Mouse (Mus musculus): ENCODE measurements around the gene Dbh. TPM values are rescaled to one million over a fixed set of nuclear protein-coding genes. Genes with fewer than 3 reads are reported as not detected.

Dbh gene
- 0.36 and 0.51 TPM in 2 replicates for polyA plus RNA-seq (2012; rRNA removed)

GRCm38 (mm10) chr2:27164796-27165590 is at the start of gene Dbh:
Gene Dbh (plus strand): TSS chr2:27165233.

GRCm38 (mm10) chr2:27141950-27142693 is 22.9 kb upstream of the Dbh start, which contains the start of gene Fam163b:
Gene Fam163b (minus strand): TSS chr2:27142491.

Other genes with a start within 250 kb of the Dbh start
- 26.4 and 40.6 TPM in 2 replicates for gene Surf2, start 248.9 kb upstream of the Dbh start, polyA plus RNA-seq (2012; rRNA removed)
- gene Surf1, start 248.7 kb upstream of the Dbh start, polyA plus RNA-seq (2012; rRNA removed) = 45.5 and 54.3 TPM in 2 replicates
- gene Surf4, start 231.3 kb upstream of the Dbh start, polyA plus RNA-seq (2012; rRNA removed) = 519 and 534 TPM in 2 replicates
- 0.26 and 0.33 TPM in 2 replicates for gene Stkld1, start 231.2 kb upstream of the Dbh start, polyA plus RNA-seq (2012; rRNA removed)
- gene Rexo4, start 200.8 kb upstream of the Dbh start, polyA plus RNA-seq (2012; rRNA removed) = 22.0 and 24.6 TPM in 2 replicates
- 0.08 and 0.10 TPM in 2 replicates for gene Adamts13, start 191.8 kb upstream of the Dbh start, polyA plus RNA-seq (2012; rRNA removed)
- gene Cacfd1, start 155.3 kb upstream of the Dbh start, polyA plus RNA-seq (2012; rRNA removed) = 76.5 and 99.4 TPM in 2 replicates
- 3.9 and 4.7 TPM in 2 replicates for gene Slc2a6, start 137.2 kb upstream of the Dbh start, polyA plus RNA-seq (2012; rRNA removed)
- gene Mymk, start 93.1 kb upstream of the Dbh start, polyA plus RNA-seq (2012; rRNA removed) = 0.51 and 1.6 TPM in 2 replicates
- 27.4 and 28.0 TPM in 2 replicates for gene Adamtsl2, start 85.9 kb upstream of the Dbh start, polyA plus RNA-seq (2012; rRNA removed)
- 0.17 and 0.43 TPM in 2 replicates for gene Fam163b, start 22.7 kb upstream of the Dbh start, polyA plus RNA-seq (2012; rRNA removed)
- gene Sardh, start 83.1 kb downstream of the Dbh start, polyA plus RNA-seq (2012; rRNA removed) = 53.5 and 59.8 TPM in 2 replicates

Measured in ovary, adult 2 months (tissue).